Mouse (Mus musculus) testis, adult 10 weeks (tissue): ENCODE data around the gene Slc25a51. TPM values are rescaled to one million over a fixed set of nuclear protein-coding genes. Genes with fewer than 3 reads are reported as not detected.

Experiments used
- polyA plus RNA-seq: library from polyadenylated mRNA; stranded (reverse); fragments of 350-450 nt; fragmentation: Illumina TruSeq; extraction: RNeasy Lipid Tissue Mini Kit (QIAGEN cat#74804); gene quantifications from one replicate; pipeline ENCODE4 v1.2.3, GENCODE M21; 2014; ENCODE audit warnings: low read depth, low replicate concordance

Slc25a51 gene
- 9.1 TPM for polyA plus RNA-seq

GRCm38 (mm10) chr4:45408427-45409132 is at the start of gene Slc25a51:
Slc25a51 (minus strand) TSS chr4:45408766.

Other genes starting within 250 kb of the Slc25a51 start
- gene Frmpd1, start 223.9 kb downstream of the Slc25a51 start, polyA plus RNA-seq, result 1.4 TPM
- gene Trmt10b, start 111.6 kb downstream of the Slc25a51 start, polyA plus RNA-seq, result 32.6 TPM
- 32.1 TPM for gene Dcaf10, start 66.7 kb downstream of the Slc25a51 start, polyA plus RNA-seq
- 99.5 TPM for gene Exosc3, start 66.0 kb downstream of the Slc25a51 start, polyA plus RNA-seq
- 1.8 TPM for gene Shb, start 123.7 kb upstream of the Slc25a51 start, polyA plus RNA-seq